Mouse (Mus musculus): ENCODE measurements at regions not wholly inside any gene's neighbourhood (a gene's known extent, or its start where the extent isn't known, plus 50 kb on each side); places are given as distances from the start of the nearest gene placed in this dataset.

- Histone ChIP-seq H3K27ac (ENCODE audit: insufficient read depth, low read depth) (no peak overlapping the region), H3K4me3 (replicated peaks in 1 of 3; ENCODE audit: low read depth in 2 of 3, low read length in 2 of 3, poor library complexity in 1 of 3) (no peak overlapping the region), H3K27me3 (replicated peaks) (no peaks in the 10 kb centered on the region), H3K4me2 (ENCODE audit: insufficient read depth, low read depth, poor library complexity, severe bottlenecking) (no peak overlapping the region), H3K9ac (ENCODE audit: insufficient read depth, low read depth) (no peak overlapping the region), H3K4me1 (ENCODE audit: control insufficient read depth in 1 of 2, insufficient read depth in 2 of 2) (peaks cover 11 to 13% of the 10 kb centered on the region in 2 experiments), H3K36me3 (replicated peaks in 1 of 2; ENCODE audit: control insufficient read depth in 1 of 2, insufficient read depth in 1 of 2, low read length in 1 of 2) (no peaks in the 10 kb centered on the region), H3K79me2 (replicated peaks; ENCODE audit: control insufficient read depth, extremely low read depth, insufficient read depth, poor library complexity, severe bottlenecking) (no peaks in the 10 kb centered on the region), H3K9me3 (replicated peaks; ENCODE audit: low read length) (no peaks in the 10 kb centered on the region)
- in situ Hi-C loops (cut with MboI; ENCODE audit: low pct_ligation_motif_present, low pct_unique_long_range_greater_than_20kb, low sequenced_read_pairs): no loop called here
- TF ChIP-seq HCFC1 (IDR thresholded peaks at IDR 0.05; ENCODE audit: low read depth, low read length) (no peak), RCOR1 (conservative IDR thresholded peaks at IDR 0.05; ENCODE audit: low read depth, low read length) (no peak), JUND (conservative IDR thresholded peaks at IDR 0.05; ENCODE audit: low read depth, low read length) (no peak), EP300 (IDR thresholded peaks at IDR 0.05; ENCODE audit: low read length) (no peak), CTCF (conservative IDR thresholded peaks at IDR 0.05 in 1 of 2, IDR thresholded peaks at IDR 0.05 in 1 of 2; ENCODE audit: low read depth in 2 of 2, low read length in 2 of 2) (no peak), PAX5 (IDR thresholded peaks at IDR 0.05; ENCODE audit: low read length) (no peak), MYC (IDR thresholded peaks at IDR 0.05; ENCODE audit: low read depth, low read length) (no peak), KAT2A (IDR thresholded peaks at IDR 0.05; ENCODE audit: insufficient replicate concordance, low read length) (no peak), USF2 (conservative IDR thresholded peaks at IDR 0.05; ENCODE audit: low read depth, low read length) (no peak), MXI1 (IDR thresholded peaks at IDR 0.05; ENCODE audit: low read depth, low read length) (no peak), ZMIZ1 (IDR thresholded peaks at IDR 0.05; ENCODE audit: low read depth, low read length) (no peak), NELFE (IDR thresholded peaks at IDR 0.05; ENCODE audit: low read depth, low read length) (no peak), POLR2A (IDR thresholded peaks at IDR 0.05; ENCODE audit: low read depth, low read length) (no peak), UBTF (IDR thresholded peaks at IDR 0.05; ENCODE audit: low read depth, low read length) (no peak), ETS1 (conservative IDR thresholded peaks at IDR 0.05; ENCODE audit: low read depth, low read length) (no peak), MAFK (IDR thresholded peaks at IDR 0.05; ENCODE audit: insufficient replicate concordance, low read length) (no peak), ELF1 (IDR thresholded peaks at IDR 0.05; ENCODE audit: low read depth, low read length) (no peak)
- dilution Hi-C loops (cut with MboI; ENCODE audit: extremely low pct_ligation_motif_present, extremely low pct_unique_long_range_greater_than_20kb, low sequenced_read_pairs): no loop called here
- no peak for DNase-seq (ENCODE audit: extremely low read depth)
Observed at GRCm38 (mm10) chr13:71064590-71065307, 223.1 kb upstream of the Adamts16 start.

DNA sequence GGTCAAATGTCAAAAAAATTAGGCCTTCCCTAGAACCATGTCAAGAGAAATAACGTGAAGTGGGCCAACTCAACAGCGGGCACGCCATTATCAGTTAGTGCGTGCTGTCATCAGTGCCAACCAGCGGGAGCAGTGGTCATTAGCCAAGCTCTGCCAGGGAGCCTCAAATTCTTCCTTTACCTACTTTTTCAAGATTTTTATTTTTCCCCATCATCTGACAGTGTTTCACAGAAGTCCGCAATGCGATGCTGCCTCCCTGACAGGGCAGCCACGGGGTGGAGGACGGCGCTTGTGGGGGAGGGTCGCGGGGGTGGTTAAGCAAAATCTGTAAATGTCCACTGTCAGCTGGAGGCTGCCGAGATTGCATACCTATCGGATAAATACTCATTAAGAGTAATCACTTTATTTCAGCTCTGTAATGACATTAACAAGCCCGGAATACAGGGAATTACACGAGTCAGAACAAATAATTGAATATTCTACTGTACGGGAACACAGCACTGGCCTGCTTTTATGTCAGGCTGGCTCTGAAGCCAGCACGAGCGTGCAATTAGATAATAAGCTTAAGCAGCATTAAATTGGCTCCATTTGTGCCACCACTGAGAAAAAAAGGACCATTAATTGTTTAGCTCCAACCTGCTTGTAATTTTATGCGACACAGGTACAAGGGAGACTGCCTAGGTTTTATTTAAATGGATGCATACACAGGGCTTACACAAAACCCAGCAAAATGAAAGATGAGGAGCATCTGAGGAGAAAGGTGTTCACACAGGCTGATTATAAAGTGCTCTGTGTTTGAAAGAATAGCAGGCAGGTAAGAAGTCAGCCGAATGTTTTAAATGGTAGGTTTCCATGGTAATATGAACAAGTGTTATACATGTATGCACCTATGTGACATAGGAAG lies 212.0 kb upstream of the Adamts16 start:
- TF ChIP-seq CHD2 (IDR thresholded peaks at IDR 0.05; ENCODE audit: low read length) (no peak), RCOR1 (conservative IDR thresholded peaks at IDR 0.05; ENCODE audit: low read depth, low read length) (no peak), UBTF (IDR thresholded peaks at IDR 0.05; ENCODE audit: low read depth, low read length) (no peak)
- no peaks in the 10 kb centered on the region for H3K27me3 ChIP-seq (replicated peaks)
- H3K4me3 ChIP-seq (replicated peaks in 1 of 3; ENCODE audit: low read depth in 2 of 3, low read length in 2 of 3, poor library complexity in 1 of 3): no peak overlapping the region
- H3K79me2 ChIP-seq (replicated peaks; ENCODE audit: control insufficient read depth, extremely low read depth, insufficient read depth, poor library complexity, severe bottlenecking): no peaks in the 10 kb centered on the region
- H3K36me3 ChIP-seq (replicated peaks in 1 of 2; ENCODE audit: control insufficient read depth in 1 of 2, insufficient read depth in 1 of 2, low read length in 1 of 2): no peaks in the 10 kb centered on the region
- no peak overlapping the region for H3K4me2 ChIP-seq (ENCODE audit: insufficient read depth, low read depth, poor library complexity, severe bottlenecking)
- dilution Hi-C loops (cut with MboI; ENCODE audit: extremely low pct_ligation_motif_present, extremely low pct_unique_long_range_greater_than_20kb, low sequenced_read_pairs) (no loop called here), in situ Hi-C loops (cut with MboI; ENCODE audit: low pct_ligation_motif_present, low pct_unique_long_range_greater_than_20kb, low sequenced_read_pairs) (no loop called here)
- DNase-seq (ENCODE audit: extremely low read depth): no peak
- no peaks in the 10 kb centered on the region for H3K4me1 ChIP-seq (ENCODE audit: control insufficient read depth in 1 of 2, insufficient read depth in 2 of 2)
- H3K27ac ChIP-seq (ENCODE audit: insufficient read depth, low read depth): no peak overlapping the region
- no peaks in the 10 kb centered on the region for H3K9me3 ChIP-seq (replicated peaks; ENCODE audit: low read length)
- no peak overlapping the region for H3K9ac ChIP-seq (ENCODE audit: insufficient read depth, low read depth)

All from CH12.LX (cell line).